Mouse (Mus musculus): ENCODE measurements at regions not wholly inside any gene's neighbourhood (a gene's known extent, or its start where the extent isn't known, plus 50 kb on each side); places are given as distances from the start of the nearest gene placed in this dataset.

- no peak for DNase-seq (ENCODE audit: low read depth)
- no peak for TF ChIP-seq POLR2A (IDR thresholded peaks at IDR 0.05; ENCODE audit: borderline replicate concordance, extremely low read depth, insufficient read depth, insufficient read length, poor library complexity, severe bottlenecking)
- TF ChIP-seq CTCF (IDR thresholded peaks at IDR 0.05; ENCODE audit: borderline replicate concordance, extremely low read depth, insufficient read depth, insufficient read length), result no peak
Observed at GRCm38 (mm10) chr2:47878002-47878401, 935.9 kb upstream of the Acvr2a start.

GRCm38 (mm10) chr2:47879071-47879470, 934.8 kb upstream of the Acvr2a start:
- peak; percentile 37 for DNase-seq (ENCODE audit: low read depth)
- no peak for TF ChIP-seq POLR2A (IDR thresholded peaks at IDR 0.05; ENCODE audit: borderline replicate concordance, extremely low read depth, insufficient read depth, insufficient read length, poor library complexity, severe bottlenecking)
- TF ChIP-seq CTCF (IDR thresholded peaks at IDR 0.05; ENCODE audit: borderline replicate concordance, extremely low read depth, insufficient read depth, insufficient read length), result no peak

- DNase-seq (ENCODE audit: low read depth), result peak; percentile 22
- TF ChIP-seq POLR2A (IDR thresholded peaks at IDR 0.05; ENCODE audit: borderline replicate concordance, extremely low read depth, insufficient read depth, insufficient read length, poor library complexity, severe bottlenecking) (no peak), CTCF (IDR thresholded peaks at IDR 0.05; ENCODE audit: borderline replicate concordance, extremely low read depth, insufficient read depth, insufficient read length) (no peak)
Observed at GRCm38 (mm10) chr2:47879796-47880195, 934.1 kb upstream of the Acvr2a start.

- TF ChIP-seq CTCF (IDR thresholded peaks at IDR 0.05; ENCODE audit: borderline replicate concordance, extremely low read depth, insufficient read depth, insufficient read length), result no peak
- TF ChIP-seq POLR2A (IDR thresholded peaks at IDR 0.05; ENCODE audit: borderline replicate concordance, extremely low read depth, insufficient read depth, insufficient read length, poor library complexity, severe bottlenecking), result no peak
- peak; percentile 33 for DNase-seq (ENCODE audit: low read depth)
Observed at GRCm38 (mm10) chr2:47888166-47888565, 925.7 kb upstream of the Acvr2a start.

- DNase-seq (ENCODE audit: low read depth), result peak; percentile 58
Observed at GRCm38 (mm10) chr2:47891366-47891765, 922.5 kb upstream of the Acvr2a start.

GRCm38 (mm10) chr2:47892879-47893278, 921.0 kb upstream of the Acvr2a start:
- TF ChIP-seq CTCF (IDR thresholded peaks at IDR 0.05; ENCODE audit: borderline replicate concordance, extremely low read depth, insufficient read depth, insufficient read length) (no peak), POLR2A (IDR thresholded peaks at IDR 0.05; ENCODE audit: borderline replicate concordance, extremely low read depth, insufficient read depth, insufficient read length, poor library complexity, severe bottlenecking) (no peak)
- no peak for DNase-seq (ENCODE audit: low read depth)

More at GRCm38 (mm10) chr2:47891366-47891765, 922.5 kb upstream of the Acvr2a start:
- no peak for TF ChIP-seq CTCF (IDR thresholded peaks at IDR 0.05; ENCODE audit: borderline replicate concordance, extremely low read depth, insufficient read depth, insufficient read length)
- no peak for TF ChIP-seq POLR2A (IDR thresholded peaks at IDR 0.05; ENCODE audit: borderline replicate concordance, extremely low read depth, insufficient read depth, insufficient read length, poor library complexity, severe bottlenecking)

GRCm38 (mm10) chr2:47894806-47895205, 919.1 kb upstream of the Acvr2a start:
- no peak for TF ChIP-seq CTCF (IDR thresholded peaks at IDR 0.05; ENCODE audit: borderline replicate concordance, extremely low read depth, insufficient read depth, insufficient read length)
- TF ChIP-seq POLR2A (IDR thresholded peaks at IDR 0.05; ENCODE audit: borderline replicate concordance, extremely low read depth, insufficient read depth, insufficient read length, poor library complexity, severe bottlenecking), result no peak
- peak; percentile 20 for DNase-seq (ENCODE audit: low read depth)

- TF ChIP-seq POLR2A (IDR thresholded peaks at IDR 0.05; ENCODE audit: borderline replicate concordance, extremely low read depth, insufficient read depth, insufficient read length, poor library complexity, severe bottlenecking), result no peak
- no peak for TF ChIP-seq CTCF (IDR thresholded peaks at IDR 0.05; ENCODE audit: borderline replicate concordance, extremely low read depth, insufficient read depth, insufficient read length)
- DNase-seq (ENCODE audit: low read depth), result no peak
Observed at GRCm38 (mm10) chr2:47914270-47914669, 899.6 kb upstream of the Acvr2a start.

GRCm38 (mm10) chr2:47914986-47915485, 898.9 kb upstream of the Acvr2a start:
- no peak for DNase-seq (ENCODE audit: low read depth)
- TF ChIP-seq CTCF (IDR thresholded peaks at IDR 0.05; ENCODE audit: borderline replicate concordance, extremely low read depth, insufficient read depth, insufficient read length) (no peak), POLR2A (IDR thresholded peaks at IDR 0.05; ENCODE audit: borderline replicate concordance, extremely low read depth, insufficient read depth, insufficient read length, poor library complexity, severe bottlenecking) (no peak)

- DNase-seq (ENCODE audit: low read depth), result no peak
- TF ChIP-seq POLR2A (IDR thresholded peaks at IDR 0.05; ENCODE audit: borderline replicate concordance, extremely low read depth, insufficient read depth, insufficient read length, poor library complexity, severe bottlenecking) (no peak), CTCF (IDR thresholded peaks at IDR 0.05; ENCODE audit: borderline replicate concordance, extremely low read depth, insufficient read depth, insufficient read length) (no peak)
Observed at GRCm38 (mm10) chr2:47922965-47923364, 890.9 kb upstream of the Acvr2a start.

- no peak for DNase-seq (ENCODE audit: low read depth)
- no peak for TF ChIP-seq CTCF (IDR thresholded peaks at IDR 0.05; ENCODE audit: borderline replicate concordance, extremely low read depth, insufficient read depth, insufficient read length)
- no peak for TF ChIP-seq POLR2A (IDR thresholded peaks at IDR 0.05; ENCODE audit: borderline replicate concordance, extremely low read depth, insufficient read depth, insufficient read length, poor library complexity, severe bottlenecking)
Observed at GRCm38 (mm10) chr2:47926620-47927019, 887.3 kb upstream of the Acvr2a start.

GRCm38 (mm10) chr2:47945061-47945460, 868.8 kb upstream of the Acvr2a start:
- TF ChIP-seq POLR2A (IDR thresholded peaks at IDR 0.05; ENCODE audit: borderline replicate concordance, extremely low read depth, insufficient read depth, insufficient read length, poor library complexity, severe bottlenecking) (no peak), CTCF (IDR thresholded peaks at IDR 0.05; ENCODE audit: borderline replicate concordance, extremely low read depth, insufficient read depth, insufficient read length) (no peak)
- peak; percentile 34 for DNase-seq (ENCODE audit: low read depth)
